Mouse (Mus musculus): ENCODE measurements around the gene Auts2.
A peak's percentile ranks its signal among the peaks of the same experiment; 100 is the strongest.

Auts2 gene

DNA sequence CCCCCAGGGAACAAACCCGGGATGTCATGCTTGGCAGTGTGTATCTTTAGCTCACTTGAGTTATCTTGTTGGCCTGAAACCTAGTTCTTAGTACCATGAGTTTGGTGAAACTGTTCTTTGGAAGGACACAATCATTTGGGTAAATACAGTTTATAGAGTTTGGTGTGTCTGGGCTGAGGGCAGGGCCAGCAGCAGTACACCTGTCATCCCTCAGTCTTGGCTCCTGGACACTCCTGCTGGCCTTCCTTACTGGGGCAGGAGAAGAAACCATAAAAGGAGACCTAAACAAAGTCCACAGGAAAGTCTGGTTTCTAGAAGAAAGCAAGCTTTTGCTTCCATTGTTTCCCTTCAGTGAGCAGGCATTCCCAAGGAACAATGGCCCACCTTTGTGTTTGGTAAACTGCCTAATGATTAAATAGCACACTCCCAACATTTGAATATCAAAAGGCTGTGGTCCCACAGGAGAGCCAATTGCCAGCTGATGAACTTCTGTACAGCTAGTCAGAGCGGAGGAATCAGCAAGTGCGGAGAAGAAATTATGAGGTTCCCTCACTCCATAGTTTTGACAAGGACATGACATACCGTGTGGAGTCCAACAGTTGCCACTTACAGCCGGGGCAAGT lies 979.4 kb downstream of the Auts2 start:
- no peak for DNase-seq (ENCODE audit: low spot score)

GRCm38 (mm10) chr5:131560773-131561560 lies 982.2 kb downstream of the Auts2 start:
- no peak for DNase-seq (ENCODE audit: low spot score)

- no peak for DNase-seq (ENCODE audit: low spot score)
These were observed 984.6 kb downstream of the Auts2 start for GRCm38 (mm10) chr5:131558403-131559174.

- no peak for DNase-seq (ENCODE audit: low spot score)
These were observed 985.4 kb downstream of the Auts2 start for GRCm38 (mm10) chr5:131557591-131558385.

DNA sequence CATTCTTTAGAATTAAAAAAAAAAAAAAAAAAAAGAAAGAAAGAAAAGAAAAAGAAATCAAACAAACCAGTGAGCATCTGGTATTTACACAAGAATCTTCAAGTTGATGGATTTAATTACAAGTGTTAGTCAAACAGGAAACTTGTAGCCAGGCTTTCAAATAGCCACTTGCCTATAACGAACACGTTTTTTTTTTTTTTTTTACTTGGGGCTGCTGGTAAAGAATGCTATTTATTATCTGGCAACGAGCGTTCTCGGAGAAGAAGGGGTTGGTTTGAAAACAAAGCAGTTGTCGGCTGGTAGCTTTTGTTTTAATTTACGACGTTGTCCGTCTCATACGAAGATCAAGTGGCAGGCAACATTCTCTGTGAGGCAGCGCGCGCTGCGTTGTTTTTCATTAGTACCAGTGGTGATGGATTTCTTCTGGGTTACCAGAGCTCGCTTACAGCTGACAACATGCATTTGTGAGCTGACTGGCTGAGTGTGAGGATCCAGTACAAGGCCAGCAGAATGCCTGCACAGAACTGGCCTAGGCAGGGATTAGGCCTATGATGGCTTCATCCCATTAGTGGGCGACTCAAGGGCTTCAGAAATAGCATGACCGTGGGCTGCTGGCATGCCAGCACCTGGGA lies 994.1 kb downstream of the Auts2 start:
- no peak for DNase-seq (ENCODE audit: low spot score)

DNA sequence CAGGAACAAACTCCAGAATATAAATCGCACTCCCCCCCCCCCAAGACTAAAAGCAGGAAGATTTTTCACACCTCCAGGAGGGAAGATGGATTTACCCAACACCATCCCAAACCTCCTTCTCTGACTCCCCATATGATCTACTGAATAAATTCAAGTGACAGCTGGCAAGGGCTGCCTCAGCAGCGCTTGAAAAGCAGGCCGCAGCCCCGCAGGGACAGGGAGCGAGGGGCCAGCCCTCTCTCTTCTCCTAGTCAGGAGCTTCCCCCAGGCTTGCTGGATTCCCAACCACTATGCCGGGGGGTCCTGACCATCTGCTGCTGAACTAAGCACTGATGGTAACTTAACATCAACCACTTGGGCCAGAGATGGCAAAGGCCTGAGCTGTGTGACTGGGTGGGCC lies 995.2 kb downstream of the Auts2 start:
- DNase-seq (ENCODE audit: low spot score), result no peak

DNA sequence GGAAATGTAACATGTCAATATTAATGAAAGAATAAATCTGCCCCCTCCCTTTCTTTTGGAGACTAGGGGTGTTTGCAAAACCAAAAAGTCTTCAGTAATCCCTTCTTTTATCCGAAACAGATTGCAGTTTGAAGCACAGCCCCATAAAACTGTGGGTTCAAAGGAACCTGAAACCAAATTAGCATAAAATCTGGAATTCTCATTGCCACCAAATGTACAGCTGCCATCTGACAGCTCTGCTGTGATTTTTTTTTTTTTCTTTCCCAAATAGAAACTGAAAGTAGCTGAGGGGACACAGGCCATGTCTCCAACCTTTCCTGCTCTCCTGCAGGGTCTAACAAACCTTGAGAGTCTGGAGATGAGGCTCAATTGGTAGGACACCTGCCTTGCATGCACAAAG lies 996.7 kb downstream of the Auts2 start:
- DNase-seq (ENCODE audit: low spot score), result no peak

DNA sequence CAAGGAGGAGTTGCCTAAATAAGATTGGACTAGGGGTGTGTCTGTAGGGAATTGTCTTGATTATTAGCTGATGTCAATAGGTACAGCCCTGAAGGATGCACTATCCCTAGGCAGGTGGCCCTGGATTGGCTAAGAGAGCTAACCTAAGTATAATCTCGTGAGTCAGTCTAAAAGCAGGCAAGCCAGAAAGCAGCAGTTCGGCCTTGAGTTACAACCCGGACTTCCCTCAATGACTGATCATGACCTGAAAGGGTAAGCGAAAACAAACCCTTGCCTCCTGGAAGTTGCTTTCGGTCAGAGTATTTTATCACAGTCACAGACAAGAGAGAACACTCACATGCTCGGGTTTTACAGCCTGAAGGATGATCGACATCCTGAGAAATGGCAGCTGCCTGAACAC lies 998.8 kb downstream of the Auts2 start:
- DNase-seq (ENCODE audit: low spot score), result no peak

- peak; percentile 66 for DNase-seq (ENCODE audit: low spot score)
These were observed 1004.7 kb downstream of the Auts2 start for GRCm38 (mm10) chr5:131538311-131538915.

DNA sequence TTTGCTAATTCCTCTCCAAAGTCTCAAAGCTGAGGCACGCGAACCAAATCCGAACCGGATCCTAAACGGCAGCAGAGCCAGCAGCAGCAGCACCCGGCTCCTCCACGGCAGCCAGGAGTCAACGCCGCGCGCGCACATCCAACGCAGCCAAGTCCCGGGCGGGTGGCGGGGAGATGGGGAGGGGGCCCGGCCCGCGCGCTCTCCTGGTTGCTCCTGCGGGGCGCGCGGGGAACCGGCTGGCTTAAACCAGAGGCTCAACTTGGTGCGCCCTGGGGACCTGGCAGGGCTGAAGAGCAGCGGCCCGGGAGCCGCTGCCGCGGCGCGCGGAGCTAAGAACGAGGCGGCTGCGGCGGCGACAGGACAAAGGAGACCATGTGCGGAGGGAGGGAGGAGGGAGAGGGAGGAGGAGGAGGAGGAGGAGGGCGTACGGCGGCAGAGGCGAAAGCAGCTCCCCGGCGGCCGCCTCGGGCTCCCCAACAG lies 1005.3 kb downstream of the Auts2 start:
- DNase-seq (ENCODE audit: low spot score), result peak; percentile 29

DNA sequence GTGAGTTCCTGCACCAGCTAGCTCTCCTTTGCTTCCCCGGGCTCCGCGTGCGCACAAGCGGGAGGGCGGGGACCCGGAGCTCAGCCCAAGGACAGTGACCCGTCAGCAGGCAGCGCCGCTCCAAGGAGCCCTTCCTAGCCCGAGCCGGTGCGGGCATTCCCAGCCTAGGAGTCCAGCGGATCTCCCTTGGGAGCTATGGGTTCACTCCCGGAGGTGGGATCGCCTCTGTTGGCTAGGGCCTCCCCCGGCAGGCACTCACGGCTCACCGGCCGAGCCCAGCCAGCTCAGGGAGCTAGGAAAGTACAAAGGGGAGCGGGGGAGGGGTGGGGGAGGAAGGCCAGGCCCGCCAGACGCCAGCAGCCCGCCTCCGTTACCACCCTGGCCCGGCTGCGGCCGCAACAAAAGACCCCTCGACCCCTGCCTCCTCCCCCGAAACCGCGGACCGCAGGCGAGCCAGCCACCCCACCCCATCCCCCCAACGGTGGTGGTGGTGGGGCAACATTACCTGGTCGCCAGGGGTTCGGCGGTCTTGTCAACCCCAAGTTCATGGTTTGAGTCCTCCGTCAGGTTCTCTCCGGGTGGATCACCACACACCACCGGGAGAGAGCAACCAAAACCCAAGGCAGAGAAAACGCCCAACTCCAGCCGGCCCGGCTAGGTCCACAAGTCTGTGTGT lies 1005.9 kb downstream of the Auts2 start:
- peak; percentile 75 for DNase-seq (ENCODE audit: low spot score)

GRCm38 (mm10) chr5:131535752-131536151 lies 1007.4 kb downstream of the Auts2 start:
- no peak for DNase-seq (ENCODE audit: low spot score)

DNA sequence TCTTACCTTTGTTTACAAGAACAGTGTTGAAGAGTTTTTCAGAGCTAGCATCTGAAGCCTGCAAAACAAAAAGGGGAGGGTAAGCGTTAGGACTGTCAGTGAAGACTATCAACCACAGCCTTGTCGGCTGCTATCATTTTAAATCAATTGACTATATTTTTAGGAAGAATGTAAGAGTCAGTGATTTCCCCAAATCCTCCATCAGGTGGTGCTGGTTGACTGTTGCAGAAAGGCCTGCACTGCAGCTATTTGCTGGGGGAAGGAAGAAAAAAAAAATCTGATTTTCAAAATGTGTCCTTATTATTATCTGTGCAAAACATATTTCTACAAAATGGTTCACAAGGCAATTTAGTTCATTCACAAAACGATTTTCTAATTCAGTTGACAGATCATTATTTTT lies 1009.3 kb downstream of the Auts2 start:
- no peak for DNase-seq (ENCODE audit: low spot score)

DNA sequence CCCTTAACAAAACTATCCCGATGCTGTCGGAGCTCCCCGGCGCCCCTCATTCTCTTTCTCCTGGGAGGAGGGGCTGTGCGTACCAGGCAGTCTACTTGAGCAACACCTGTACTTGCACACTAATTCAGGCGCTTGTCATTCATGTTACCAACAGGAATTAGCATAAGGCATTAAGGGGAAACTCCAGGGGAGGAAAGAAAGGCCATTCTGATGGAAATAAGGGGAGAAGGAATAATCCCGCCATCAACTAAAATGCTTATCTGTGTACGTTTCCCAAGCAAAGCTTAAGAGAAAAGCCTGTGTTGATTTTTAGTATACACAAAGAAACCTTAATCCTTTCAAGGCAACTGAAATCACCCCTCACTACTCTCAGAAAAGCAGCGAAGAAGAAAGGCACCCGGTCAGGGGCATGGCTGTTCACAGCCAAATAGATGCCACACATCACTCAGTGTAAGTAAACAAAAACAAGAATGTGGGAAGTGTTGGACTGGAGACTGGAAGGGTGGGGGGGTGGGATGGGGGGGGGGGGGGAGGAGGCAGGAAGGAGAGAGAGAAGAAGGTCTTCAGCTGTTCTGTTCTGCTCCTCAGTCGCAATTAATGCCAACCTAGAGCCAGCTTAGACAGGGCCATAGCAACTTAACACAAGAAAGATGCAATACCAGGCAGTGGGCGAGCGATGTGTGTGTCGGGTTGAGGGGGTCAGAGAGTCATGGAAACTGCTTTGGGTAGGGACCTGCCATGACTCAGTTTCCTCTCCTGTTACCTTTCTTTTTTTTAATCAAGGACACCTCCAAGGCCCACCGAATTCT lies 1011.2 kb downstream of the Auts2 start:
- DNase-seq (ENCODE audit: low spot score), result no peak

- DNase-seq (ENCODE audit: low spot score), result no peak
These were observed 1012.3 kb downstream of the Auts2 start for GRCm38 (mm10) chr5:131530828-131531227.

- DNase-seq (ENCODE audit: low spot score), result no peak
These were observed 1016.5 kb downstream of the Auts2 start for GRCm38 (mm10) chr5:131526666-131527065.

- DNase-seq (ENCODE audit: low spot score), result no peak
These were observed 1018.2 kb downstream of the Auts2 start for GRCm38 (mm10) chr5:131524900-131525465.

- DNase-seq (ENCODE audit: low spot score), result no peak
These were observed 1023.6 kb downstream of the Auts2 start for GRCm38 (mm10) chr5:131519560-131519959.

GRCm38 (mm10) chr5:131517677-131518076 lies 1025.5 kb downstream of the Auts2 start:
- no peak for DNase-seq (ENCODE audit: low spot score)

All from ovary, adult 18-20 months (tissue).